Mouse (Mus musculus): ENCODE results near the gene Pah.

- TF ChIP-seq CTCF (IDR thresholded peaks at IDR 0.05; ENCODE audit: insufficient read depth, low read depth, low read length) (no peak), POLR2A (IDR thresholded peaks at IDR 0.05; ENCODE audit: insufficient read depth, low read depth, low read length) (no peak)
These were observed 31.3 kb upstream of the Pah start for GRCm38 (mm10) chr10:87490328-87490727.
